Mouse (Mus musculus) stomach, postnatal 0 days (tissue): ENCODE measurements around the gene Rit1.

Experiments
- CTCF ChIP-seq: IDR thresholded peaks from 2 replicates; pipeline ENCODE4 v1.5.1; 2016; ENCODE audit warnings: antibody characterized with exemption, low read depth, mild to moderate bottlenecking, moderate library complexity
- EP300 ChIP-seq: optimal IDR thresholded peaks from 2 replicates; pipeline ENCODE3; 2016; ENCODE audit warnings: antibody characterized with exemption

DNA sequence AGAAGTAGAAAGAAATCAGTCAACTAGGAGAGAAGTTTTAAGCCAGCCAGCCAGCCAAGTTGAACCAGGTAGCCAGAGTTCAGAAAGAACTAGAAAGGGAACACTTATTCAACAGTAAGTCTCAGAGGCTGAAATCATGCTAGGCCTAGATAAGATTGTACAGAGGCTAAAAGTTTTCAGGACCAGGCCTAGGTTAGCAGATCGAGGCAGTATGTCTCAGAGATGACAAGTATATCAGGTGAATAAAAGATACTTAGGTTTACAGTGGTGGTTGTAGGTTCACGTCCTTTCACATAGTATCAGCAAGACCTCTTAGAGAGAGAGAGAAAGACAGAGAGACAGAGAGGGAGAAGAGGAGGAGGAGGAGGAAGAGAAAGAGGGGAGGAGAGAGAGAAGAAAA is 32.8 kb upstream of the Rit1 start:
- TF ChIP-seq CTCF (no peak), EP300 (no peak)
